Mouse (Mus musculus): ENCODE measurements around the gene Pisd. TPM values are rescaled to one million over a fixed set of nuclear protein-coding genes. Genes with fewer than 3 reads are reported as not detected.
"Not testable (repeated sequence)": the region's sequence is repeated elsewhere in the genome, so short reads cannot be mapped to it uniquely, and the experiment has no call there.

The Pisd gene
- 53.2 and 54.1 TPM in 2 replicates for polyA plus RNA-seq (2015; fragmentation: Nextera tagmentation; extraction: Ambion mirVana)

- no peaks in the 10 kb centered on the region for H3K9me3 ChIP-seq (replicated peaks; ENCODE audit: control insufficient read depth, low read length)
- H3K4me1 ChIP-seq (ENCODE audit: control insufficient read depth, insufficient read depth, low read length), result peaks cover 8% of the 10 kb centered on the region
- H3K27me3 ChIP-seq (ENCODE audit: control insufficient read depth, insufficient read depth, low read length), result no peaks in the 10 kb centered on the region
- under 1% methylated on average over 52 of the region's 52 CpGs for WGBS
- ATAC-seq (replicated peaks; ENCODE audit: extremely low read depth, insufficient read depth, low FRiP score), result peak; percentile 99
- peak within 1 kb of the TSS; percentile 98 for H3K4me2 ChIP-seq (ENCODE audit: low read depth, low read length)
- H3K27ac ChIP-seq (ENCODE audit: low read length), result peak within 1 kb of the TSS; percentile 66
- no peaks in the 10 kb centered on the region for H3K36me3 ChIP-seq (ENCODE audit: control insufficient read depth, insufficient read depth)
- peak within 1 kb of the TSS; percentile 83 for H3K9ac ChIP-seq (ENCODE audit: low read length)
- peak within 1 kb of the TSS; percentile 92 for H3K4me3 ChIP-seq (ENCODE audit: low read length)
Measured at GRCm38 (mm10) chr5:32785313-32785915, at the start of gene Pisd. Gene Pisd, minus strand, starts transcription at chr5:32785646.

- Histone ChIP-seq H3K9ac (ENCODE audit: low read length) (no peak overlapping the region), H3K4me2 (ENCODE audit: low read depth, low read length) (no peak overlapping the region), H3K27me3 (ENCODE audit: control insufficient read depth, insufficient read depth, low read length) (no peaks in the 10 kb centered on the region), H3K27ac (ENCODE audit: low read length) (no peak overlapping the region), H3K36me3 (ENCODE audit: control insufficient read depth, insufficient read depth) (peaks cover 37% of the 10 kb centered on the region), H3K4me1 (ENCODE audit: control insufficient read depth, insufficient read depth, low read length) (no peaks in the 10 kb centered on the region), H3K4me3 (ENCODE audit: low read length) (no peak overlapping the region), H3K9me3 (replicated peaks; ENCODE audit: control insufficient read depth, low read length) (no peaks in the 10 kb centered on the region)
- ATAC-seq (replicated peaks; ENCODE audit: extremely low read depth, insufficient read depth, low FRiP score), result no peak
- 81% methylated on average over 1 of the region's 1 CpGs for WGBS
Measured at GRCm38 (mm10) chr5:32834497-32834896, 49.1 kb upstream of the Pisd start.

GRCm38 (mm10) chr5:32830054-32830453 lies 44.6 kb upstream of the Pisd start:
- H3K27ac ChIP-seq (ENCODE audit: low read length), result no peak overlapping the region
- H3K4me2 ChIP-seq (ENCODE audit: low read depth, low read length), result no peak overlapping the region
- H3K27me3 ChIP-seq (ENCODE audit: control insufficient read depth, insufficient read depth, low read length), result no peaks in the 10 kb centered on the region
- H3K36me3 ChIP-seq (ENCODE audit: control insufficient read depth, insufficient read depth), result peaks cover 46% of the 10 kb centered on the region
- 74% methylated on average over 2 of the region's 2 CpGs for WGBS
- H3K9me3 ChIP-seq (replicated peaks; ENCODE audit: control insufficient read depth, low read length), result no peaks in the 10 kb centered on the region
- no peaks in the 10 kb centered on the region for H3K4me1 ChIP-seq (ENCODE audit: control insufficient read depth, insufficient read depth, low read length)
- ATAC-seq (replicated peaks; ENCODE audit: extremely low read depth, insufficient read depth, low FRiP score), result no peak
- no peak overlapping the region for H3K4me3 ChIP-seq (ENCODE audit: low read length)
- no peak overlapping the region for H3K9ac ChIP-seq (ENCODE audit: low read length)

GRCm38 (mm10) chr5:32828766-32829165 lies 43.3 kb upstream of the Pisd start:
- WGBS, result 79% methylated on average over 1 of the region's 1 CpGs
- H3K27me3 ChIP-seq (ENCODE audit: control insufficient read depth, insufficient read depth, low read length); H3K4me3 ChIP-seq (ENCODE audit: low read length); H3K4me2 ChIP-seq (ENCODE audit: low read depth, low read length); H3K9ac ChIP-seq (ENCODE audit: low read length); ATAC-seq (replicated peaks; ENCODE audit: extremely low read depth, insufficient read depth, low FRiP score); H3K9me3 ChIP-seq (replicated peaks; ENCODE audit: control insufficient read depth, low read length); H3K27ac ChIP-seq (ENCODE audit: low read length); H3K4me1 ChIP-seq (ENCODE audit: control insufficient read depth, insufficient read depth, low read length): not testable (repeated sequence)
- H3K36me3 ChIP-seq (ENCODE audit: control insufficient read depth, insufficient read depth), result peaks cover 42% of the 10 kb centered on the region

- peaks cover 35% of the 10 kb centered on the region for H3K36me3 ChIP-seq (ENCODE audit: control insufficient read depth, insufficient read depth)
- H3K4me2 ChIP-seq (ENCODE audit: low read depth, low read length), result no peak within 1 kb of the TSS
- H3K9me3 ChIP-seq (replicated peaks; ENCODE audit: control insufficient read depth, low read length), result no peaks in the 10 kb centered on the region
- H3K27ac ChIP-seq (ENCODE audit: low read length), result no peak within 1 kb of the TSS
- no peak within 1 kb of the TSS for H3K4me3 ChIP-seq (ENCODE audit: low read length)
- WGBS, result 73% methylated on average over 7 of the region's 7 CpGs
- no peak within 1 kb of the TSS for H3K9ac ChIP-seq (ENCODE audit: low read length)
- H3K4me1 ChIP-seq (ENCODE audit: control insufficient read depth, insufficient read depth, low read length), result no peaks in the 10 kb centered on the region
- ATAC-seq (replicated peaks; ENCODE audit: extremely low read depth, insufficient read depth, low FRiP score), result no peak
- H3K27me3 ChIP-seq (ENCODE audit: control insufficient read depth, insufficient read depth, low read length), result no peaks in the 10 kb centered on the region
Measured at GRCm38 (mm10) chr5:32827009-32827408, 41.6 kb upstream of the Pisd start, which contains the start of gene Gm20671. Gene Gm20671, minus strand, starts transcription at chr5:32827109.

GRCm38 (mm10) chr5:32820471-32820870 lies 35.0 kb upstream of the Pisd start:
- Histone ChIP-seq H3K4me3 (ENCODE audit: low read length) (no peak overlapping the region), H3K36me3 (ENCODE audit: control insufficient read depth, insufficient read depth) (peaks cover 25% of the 10 kb centered on the region), H3K27me3 (ENCODE audit: control insufficient read depth, insufficient read depth, low read length) (no peaks in the 10 kb centered on the region), H3K9me3 (replicated peaks; ENCODE audit: control insufficient read depth, low read length) (no peaks in the 10 kb centered on the region), H3K4me1 (ENCODE audit: control insufficient read depth, insufficient read depth, low read length) (no peaks in the 10 kb centered on the region), H3K27ac (ENCODE audit: low read length) (no peak overlapping the region), H3K4me2 (ENCODE audit: low read depth, low read length) (no peak overlapping the region), H3K9ac (ENCODE audit: low read length) (no peak overlapping the region)
- WGBS, result 93% methylated on average over 8 of the region's 8 CpGs
- no peak for ATAC-seq (replicated peaks; ENCODE audit: extremely low read depth, insufficient read depth, low FRiP score)

- Histone ChIP-seq H3K27ac (ENCODE audit: low read length) (no peak overlapping the region), H3K9ac (ENCODE audit: low read length) (no peak overlapping the region), H3K4me1 (ENCODE audit: control insufficient read depth, insufficient read depth, low read length) (no peaks in the 10 kb centered on the region), H3K4me2 (ENCODE audit: low read depth, low read length) (no peak overlapping the region), H3K36me3 (ENCODE audit: control insufficient read depth, insufficient read depth) (peaks cover 32% of the 10 kb centered on the region), H3K4me3 (ENCODE audit: low read length) (no peak overlapping the region), H3K27me3 (ENCODE audit: control insufficient read depth, insufficient read depth, low read length) (no peaks in the 10 kb centered on the region), H3K9me3 (replicated peaks; ENCODE audit: control insufficient read depth, low read length) (no peaks in the 10 kb centered on the region)
- 94% methylated on average over 4 of the region's 4 CpGs for WGBS
- no peak for ATAC-seq (replicated peaks; ENCODE audit: extremely low read depth, insufficient read depth, low FRiP score)
Measured at GRCm38 (mm10) chr5:32815396-32815795, 29.9 kb upstream of the Pisd start.

GRCm38 (mm10) chr5:32786454-32786853 lies 1.0 kb upstream of the Pisd start:
- not testable (repeated sequence) for H3K36me3 ChIP-seq (ENCODE audit: control insufficient read depth, insufficient read depth); ATAC-seq (replicated peaks; ENCODE audit: extremely low read depth, insufficient read depth, low FRiP score); H3K27me3 ChIP-seq (ENCODE audit: control insufficient read depth, insufficient read depth, low read length); H3K27ac ChIP-seq (ENCODE audit: low read length); H3K9ac ChIP-seq (ENCODE audit: low read length); H3K4me2 ChIP-seq (ENCODE audit: low read depth, low read length); H3K4me1 ChIP-seq (ENCODE audit: control insufficient read depth, insufficient read depth, low read length); H3K9me3 ChIP-seq (replicated peaks; ENCODE audit: control insufficient read depth, low read length); H3K4me3 ChIP-seq (ENCODE audit: low read length)
- WGBS, result 67% methylated on average over 1 of the region's 1 CpGs

- H3K27me3 ChIP-seq (ENCODE audit: control insufficient read depth, insufficient read depth, low read length), result no peaks in the 10 kb centered on the region
- no peak overlapping the region for H3K27ac ChIP-seq (ENCODE audit: low read length)
- no peak for ATAC-seq (replicated peaks; ENCODE audit: extremely low read depth, insufficient read depth, low FRiP score)
- no peaks in the 10 kb centered on the region for H3K9me3 ChIP-seq (replicated peaks; ENCODE audit: control insufficient read depth, low read length)
- peak overlapping the region; percentile 98 for H3K4me2 ChIP-seq (ENCODE audit: low read depth, low read length)
- 25% methylated on average over 5 of the region's 5 CpGs for WGBS
- H3K4me1 ChIP-seq (ENCODE audit: control insufficient read depth, insufficient read depth, low read length), result peaks cover 8% of the 10 kb centered on the region
- peak overlapping the region; percentile 92 for H3K4me3 ChIP-seq (ENCODE audit: low read length)
- H3K9ac ChIP-seq (ENCODE audit: low read length), result peak overlapping the region; percentile 83
- H3K36me3 ChIP-seq (ENCODE audit: control insufficient read depth, insufficient read depth), result no peaks in the 10 kb centered on the region
Measured at GRCm38 (mm10) chr5:32784726-32785125, 720 bp downstream of the Pisd start.

All from heart, embryonic 16.5 days (tissue).